Mouse (Mus musculus): Measurements from ENCODE around the gene Phf10. TPM values are rescaled to one million over a fixed set of nuclear protein-coding genes. Genes with fewer than 3 reads are reported as not detected.
"Not testable (repeated sequence)": the region's sequence is repeated elsewhere in the genome, so short reads cannot be mapped to it uniquely, and the experiment has no call there.

Gene Phf10
- polyA plus RNA-seq, 1 experiment from 2014 or later = 27.9 TPM

DNA sequence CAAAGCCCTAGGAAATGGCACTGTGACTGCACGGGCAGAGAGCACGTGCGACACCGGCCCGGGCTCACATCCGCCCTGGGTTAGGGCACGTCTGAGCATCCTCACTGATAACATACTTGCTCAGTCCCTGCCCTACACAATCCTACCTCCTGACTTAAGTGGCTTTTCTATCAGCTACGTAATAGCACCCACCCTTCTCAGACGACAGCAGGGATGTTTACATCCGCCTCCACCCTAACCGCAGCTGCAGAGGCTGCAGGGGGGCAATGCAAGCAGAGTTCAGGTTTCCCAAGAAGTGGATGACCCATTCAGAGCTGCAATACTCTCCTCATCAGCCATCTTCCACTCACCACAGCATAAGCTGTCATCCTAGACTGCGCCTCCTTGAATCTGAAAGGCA is 53.9 kb downstream of the Phf10 start:
- Histone ChIP-seq H3K4me1 (replicated peaks; ENCODE audit: control insufficient read depth, insufficient read depth, low read length) (no peaks in the 10 kb centered on the region), H3K4me2 (replicated peaks; ENCODE audit: low read depth) (no peak overlapping the region), H3K4me3 (ENCODE audit: low read depth, low read length) (no peak overlapping the region), H3K36me3 (ENCODE audit: control insufficient read depth, insufficient read depth) (no peaks in the 10 kb centered on the region), H3K9me3 (ENCODE audit: control insufficient read depth) (no peaks in the 10 kb centered on the region), H3K27ac (ENCODE audit: low read depth, low read length) (no peak overlapping the region), H3K27me3 (replicated peaks; ENCODE audit: control insufficient read depth, insufficient read depth, low read length) (no peaks in the 10 kb centered on the region), H3K9ac (ENCODE audit: low read depth, low read length) (no peak overlapping the region)
- 58% methylated on average over 12 of the region's 12 CpGs for WGBS
- TF ChIP-seq CTCF (IDR thresholded peaks at IDR 0.05; ENCODE audit: low read depth) = no peak
- no peak for ATAC-seq

DNA sequence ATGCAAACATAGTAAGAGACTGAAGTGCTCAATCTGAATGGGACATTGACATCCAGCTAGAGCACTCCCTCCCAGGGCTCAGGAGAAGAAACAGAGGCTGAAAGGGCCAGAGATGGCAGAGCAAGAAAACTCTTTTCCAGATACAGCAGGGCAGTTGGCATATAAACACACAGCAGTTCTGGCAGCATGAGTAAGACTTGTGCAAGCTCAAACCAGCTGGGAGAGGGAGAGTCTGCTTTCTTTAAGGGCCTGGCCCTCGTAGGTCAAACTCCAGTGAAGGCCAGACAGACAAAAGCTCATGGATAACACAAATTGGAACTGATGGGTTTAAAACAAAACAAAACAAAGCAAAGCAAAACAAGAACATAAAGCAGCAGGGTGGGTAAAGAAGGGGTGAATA is 54.5 kb downstream of the Phf10 start:
- no peaks in the 10 kb centered on the region for H3K4me1 ChIP-seq (replicated peaks; ENCODE audit: control insufficient read depth, insufficient read depth, low read length)
- no peaks in the 10 kb centered on the region for H3K27me3 ChIP-seq (replicated peaks; ENCODE audit: control insufficient read depth, insufficient read depth, low read length)
- H3K4me3 ChIP-seq (ENCODE audit: low read depth, low read length) = no peak overlapping the region
- 43% methylated on average over 1 of the region's 1 CpGs for WGBS
- no peaks in the 10 kb centered on the region for H3K9me3 ChIP-seq (ENCODE audit: control insufficient read depth)
- ATAC-seq = no peak
- no peak overlapping the region for H3K4me2 ChIP-seq (replicated peaks; ENCODE audit: low read depth)
- no peak overlapping the region for H3K27ac ChIP-seq (ENCODE audit: low read depth, low read length)
- no peak for TF ChIP-seq CTCF (IDR thresholded peaks at IDR 0.05; ENCODE audit: low read depth)
- H3K36me3 ChIP-seq (ENCODE audit: control insufficient read depth, insufficient read depth) = no peaks in the 10 kb centered on the region
- no peak overlapping the region for H3K9ac ChIP-seq (ENCODE audit: low read depth, low read length)

DNA sequence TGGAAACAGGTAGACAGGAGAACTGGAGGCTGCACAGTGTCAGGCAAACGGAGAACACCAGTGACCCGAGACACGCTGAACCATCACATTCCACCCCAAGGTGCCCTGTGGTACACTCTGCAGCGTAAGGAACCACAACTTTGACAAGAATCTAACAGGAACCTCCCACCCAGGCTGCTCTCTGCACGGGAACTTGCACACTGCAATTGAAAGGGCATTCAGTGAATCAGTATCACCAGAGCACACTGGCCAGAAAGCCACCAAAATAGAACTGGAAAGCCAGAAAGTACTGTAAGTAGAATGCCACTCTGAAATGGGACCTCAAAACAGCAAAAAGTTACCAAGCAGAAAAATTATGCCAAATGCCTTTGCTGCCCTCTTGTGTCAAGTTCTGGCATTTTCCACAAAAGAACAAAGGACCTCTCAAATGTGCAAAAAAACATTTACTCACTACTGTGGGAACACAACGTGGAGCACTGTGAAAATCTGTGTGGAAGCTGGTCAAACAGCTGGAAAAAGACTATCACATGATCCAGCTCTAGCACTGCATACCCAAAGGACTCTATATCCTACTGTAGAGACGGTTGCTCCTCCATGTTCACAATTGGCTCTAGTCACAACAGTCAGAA is 56.3 kb downstream of the Phf10 start:
- no peaks in the 10 kb centered on the region for H3K27me3 ChIP-seq (replicated peaks; ENCODE audit: control insufficient read depth, insufficient read depth, low read length)
- 49% methylated on average over 7 of the region's 7 CpGs for WGBS
- H3K36me3 ChIP-seq (ENCODE audit: control insufficient read depth, insufficient read depth) = no peaks in the 10 kb centered on the region
- H3K9me3 ChIP-seq (ENCODE audit: control insufficient read depth) = no peaks in the 10 kb centered on the region
- no peak overlapping the region for H3K4me3 ChIP-seq (ENCODE audit: low read depth, low read length)
- no peak for ATAC-seq
- no peak overlapping the region for H3K27ac ChIP-seq (ENCODE audit: low read depth, low read length)
- H3K4me2 ChIP-seq (replicated peaks; ENCODE audit: low read depth) = no peak overlapping the region
- H3K9ac ChIP-seq (ENCODE audit: low read depth, low read length) = no peak overlapping the region
- H3K4me1 ChIP-seq (replicated peaks; ENCODE audit: control insufficient read depth, insufficient read depth, low read length) = no peaks in the 10 kb centered on the region
- peak; percentile 98 for TF ChIP-seq CTCF (IDR thresholded peaks at IDR 0.05; ENCODE audit: low read depth)

DNA sequence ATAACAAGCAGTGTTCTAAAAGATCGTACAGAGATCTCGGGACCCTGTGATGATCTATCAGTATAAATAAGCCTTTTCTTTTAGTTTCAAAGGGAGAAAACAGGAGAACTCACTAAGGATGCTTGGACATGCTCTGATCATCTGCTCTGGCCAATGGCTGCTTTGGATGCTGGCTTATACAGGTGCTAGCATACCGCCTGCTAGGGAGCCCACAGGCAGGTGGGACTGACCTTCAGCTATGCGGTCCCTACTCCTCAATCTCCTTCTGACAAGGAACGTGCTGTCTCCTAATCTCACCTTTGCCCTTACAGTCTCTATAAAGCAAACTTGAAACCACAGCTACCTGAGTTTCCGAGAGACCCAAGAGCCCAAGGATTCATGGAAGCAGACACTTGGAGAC is 56.9 kb downstream of the Phf10 start:
- Histone ChIP-seq H3K27me3 (replicated peaks; ENCODE audit: control insufficient read depth, insufficient read depth, low read length) (no peaks in the 10 kb centered on the region), H3K4me1 (replicated peaks; ENCODE audit: control insufficient read depth, insufficient read depth, low read length) (no peaks in the 10 kb centered on the region), H3K36me3 (ENCODE audit: control insufficient read depth, insufficient read depth) (no peaks in the 10 kb centered on the region), H3K27ac (ENCODE audit: low read depth, low read length) (no peak overlapping the region), H3K9ac (ENCODE audit: low read depth, low read length) (no peak overlapping the region), H3K9me3 (ENCODE audit: control insufficient read depth) (no peaks in the 10 kb centered on the region), H3K4me2 (replicated peaks; ENCODE audit: low read depth) (no peak overlapping the region), H3K4me3 (ENCODE audit: low read depth, low read length) (no peak overlapping the region)
- no peak for ATAC-seq
- no peak for TF ChIP-seq CTCF (IDR thresholded peaks at IDR 0.05; ENCODE audit: low read depth)
- WGBS = 81% methylated on average over 6 of the region's 6 CpGs

DNA sequence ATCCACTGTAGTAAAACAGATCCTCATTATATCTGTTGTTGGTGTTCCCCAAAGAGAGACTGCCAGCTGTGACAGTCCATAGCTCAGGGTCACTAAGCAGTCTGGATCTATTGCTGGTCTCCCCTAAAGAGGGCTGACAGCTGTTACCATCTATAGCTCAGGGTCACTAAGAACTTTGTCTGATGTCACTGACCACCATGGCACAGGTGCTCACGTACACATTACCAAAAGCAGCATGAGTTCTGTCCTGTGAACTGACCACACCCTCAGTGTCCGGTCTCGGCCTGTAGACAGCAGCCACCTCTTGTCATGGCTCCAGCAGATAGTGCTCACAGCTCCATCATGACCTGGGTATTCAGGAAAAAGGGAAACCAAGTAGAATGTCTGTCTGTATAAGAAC is 57.9 kb downstream of the Phf10 start:
- Histone ChIP-seq H3K9me3 (ENCODE audit: control insufficient read depth) (no peaks in the 10 kb centered on the region), H3K27me3 (replicated peaks; ENCODE audit: control insufficient read depth, insufficient read depth, low read length) (no peaks in the 10 kb centered on the region), H3K36me3 (ENCODE audit: control insufficient read depth, insufficient read depth) (no peaks in the 10 kb centered on the region), H3K9ac (ENCODE audit: low read depth, low read length) (no peak overlapping the region), H3K4me3 (ENCODE audit: low read depth, low read length) (no peak overlapping the region), H3K4me1 (replicated peaks; ENCODE audit: control insufficient read depth, insufficient read depth, low read length) (no peaks in the 10 kb centered on the region), H3K4me2 (replicated peaks; ENCODE audit: low read depth) (no peak overlapping the region), H3K27ac (ENCODE audit: low read depth, low read length) (no peak overlapping the region)
- 80% methylated on average over 3 of the region's 3 CpGs for WGBS
- no peak for ATAC-seq
- TF ChIP-seq CTCF (IDR thresholded peaks at IDR 0.05; ENCODE audit: low read depth) = no peak

DNA sequence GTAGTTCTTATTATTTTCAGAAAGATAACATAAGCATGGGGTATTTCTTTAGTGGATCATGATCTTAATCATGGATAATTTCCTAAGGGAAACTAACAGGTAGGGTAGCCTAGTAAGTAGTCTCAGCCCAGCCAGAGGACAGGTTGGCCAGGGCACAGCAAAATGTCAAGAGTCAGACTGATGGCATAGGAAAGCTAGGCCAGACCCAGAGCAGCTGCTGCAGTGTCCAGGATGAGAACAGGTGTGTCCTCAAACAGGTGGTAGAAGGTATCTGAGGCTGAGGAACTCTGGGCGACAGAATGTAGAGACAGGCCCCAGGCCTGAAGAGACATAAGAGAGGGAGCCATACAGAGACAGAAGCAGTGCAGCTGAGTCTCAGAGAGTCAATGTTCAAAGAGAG is 62.1 kb downstream of the Phf10 start:
- ATAC-seq = no peak
- TF ChIP-seq CTCF (IDR thresholded peaks at IDR 0.05; ENCODE audit: low read depth) = no peak
- Histone ChIP-seq H3K9me3 (ENCODE audit: control insufficient read depth) (no peaks in the 10 kb centered on the region), H3K4me1 (replicated peaks; ENCODE audit: control insufficient read depth, insufficient read depth, low read length) (no peaks in the 10 kb centered on the region), H3K9ac (ENCODE audit: low read depth, low read length) (no peak overlapping the region), H3K36me3 (ENCODE audit: control insufficient read depth, insufficient read depth) (no peaks in the 10 kb centered on the region), H3K4me2 (replicated peaks; ENCODE audit: low read depth) (no peak overlapping the region), H3K4me3 (ENCODE audit: low read depth, low read length) (no peak overlapping the region), H3K27ac (ENCODE audit: low read depth, low read length) (no peak overlapping the region), H3K27me3 (replicated peaks; ENCODE audit: control insufficient read depth, insufficient read depth, low read length) (no peaks in the 10 kb centered on the region)
- 86% methylated on average over 1 of the region's 1 CpGs for WGBS

DNA sequence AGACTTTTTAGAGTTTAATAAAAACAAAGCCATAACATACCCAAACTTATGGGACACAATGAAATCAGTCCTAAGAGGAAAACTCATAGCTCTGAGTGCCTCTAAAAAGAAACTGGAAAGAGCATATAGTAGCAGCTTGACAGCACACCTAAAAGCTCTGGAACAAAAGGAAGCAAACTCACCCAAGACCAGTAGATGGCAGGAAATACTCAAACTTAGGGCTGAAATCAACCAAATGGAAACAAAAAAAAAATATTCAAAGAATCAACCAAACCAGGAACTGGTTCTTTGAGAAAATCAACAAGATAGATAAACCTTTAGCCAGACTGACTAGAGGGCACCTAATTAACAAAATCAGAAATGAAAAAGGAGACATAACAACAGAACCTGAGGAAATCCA is 66.0 kb downstream of the Phf10 start:
- H3K4me3 ChIP-seq (ENCODE audit: low read depth, low read length); H3K36me3 ChIP-seq (ENCODE audit: control insufficient read depth, insufficient read depth); H3K4me2 ChIP-seq (replicated peaks; ENCODE audit: low read depth); H3K27ac ChIP-seq (ENCODE audit: low read depth, low read length); H3K27me3 ChIP-seq (replicated peaks; ENCODE audit: control insufficient read depth, insufficient read depth, low read length); H3K9me3 ChIP-seq (ENCODE audit: control insufficient read depth); H3K9ac ChIP-seq (ENCODE audit: low read depth, low read length); H3K4me1 ChIP-seq (replicated peaks; ENCODE audit: control insufficient read depth, insufficient read depth, low read length); ATAC-seq: not testable (repeated sequence)

Other genes starting within 250 kb of the Phf10 start
- gene Wdr27, start 18.1 kb downstream of the Phf10 start, polyA plus RNA-seq (2015; fragmentation: Nextera tagmentation; extraction: Ambion mirVana) = 6.0 and 6.2 TPM in 2 replicates
- 38.1 and 40.8 TPM in 2 replicates for gene 1600012H06Rik, start 18.1 kb downstream of the Phf10 start, polyA plus RNA-seq (2015; fragmentation: Nextera tagmentation; extraction: Ambion mirVana)
- gene 9030025P20Rik, start 17.2 kb upstream of the Phf10 start, polyA plus RNA-seq (2015; fragmentation: Nextera tagmentation; extraction: Ambion mirVana) = 6.8 and 7.3 TPM in 2 replicates
- gene Gm3417, start 17.5 kb upstream of the Phf10 start, polyA plus RNA-seq (2015; fragmentation: Nextera tagmentation; extraction: Ambion mirVana) = 0.65 and 3.1 TPM in 2 replicates
- 3.6 and 5.8 TPM in 2 replicates for gene Gm3435, start 48.9 kb upstream of the Phf10 start, polyA plus RNA-seq (2015; fragmentation: Nextera tagmentation; extraction: Ambion mirVana)
- 27.4 and 30.9 TPM in 2 replicates for gene Ermard, start 79.9 kb upstream of the Phf10 start, polyA plus RNA-seq (2015; fragmentation: Nextera tagmentation; extraction: Ambion mirVana)
- 3.2 and 3.4 TPM in 2 replicates for gene Tcte3, start 80.2 kb upstream of the Phf10 start, polyA plus RNA-seq (2015; fragmentation: Nextera tagmentation; extraction: Ambion mirVana)
- gene Gm3448, start 80.3 kb upstream of the Phf10 start, polyA plus RNA-seq (2015; fragmentation: Nextera tagmentation; extraction: Ambion mirVana) = 2.7 and 4.4 TPM in 2 replicates

Data from intestine, postnatal 0 days (tissue).